Mouse (Mus musculus) MEL (cell line): ENCODE data around the gene Gramd1b. TPM values are rescaled to one million over a fixed set of nuclear protein-coding genes. Genes with fewer than 3 reads are reported as not detected.

Source experiments
- DNase-seq: peaks from one replicate; pipeline ENCODE4 v3.0.0; 2011; ENCODE audit warnings: low read depth, low spot score
- H3K27ac ChIP-seq: 2 replicates; pipeline ENCODE4 v1.5.1; 2012; ENCODE audit warnings: low read depth, mild to moderate bottlenecking, control low read depth, low read length, moderate library complexity; ENCODE audit not compliant: control insufficient read depth
- H3K27me3 ChIP-seq, 2 experiments: fragments of 150-350 bp in 1 of 2; sonication (generic) in 1 of 2; 2 replicates each; pipeline ENCODE4 v1.6.1; 2012; ENCODE audit warnings: low read length in 2 of 2, mild to moderate bottlenecking in 2 of 2, improper control_type of control experiment in 1 of 2, moderate library complexity in 1 of 2; ENCODE audit not compliant: insufficient read depth in 2 of 2, control insufficient read depth in 1 of 2
- H3K36me3 ChIP-seq, 2 experiments: 2 replicates each; pipeline ENCODE4 v1.6.1; 2012 to 2014; ENCODE audit warnings: low read length in 2 of 2, improper control_type of control experiment in 1 of 2, inconsistent platforms in 1 of 2, mild to moderate bottlenecking in 1 of 2; ENCODE audit not compliant: insufficient read depth in 2 of 2, control insufficient read depth in 1 of 2
- H3K4me1 ChIP-seq, 2 experiments: fragments of 150-350 bp in 1 of 2; sonication (generic) in 1 of 2; 2 replicates each; pipeline ENCODE4 v1.6.1; 2012; ENCODE audit warnings: low read length in 2 of 2, improper control_type of control experiment in 1 of 2, mild to moderate bottlenecking in 1 of 2; ENCODE audit not compliant: insufficient read depth in 2 of 2, control insufficient read depth in 1 of 2
- H3K4me3 ChIP-seq, 2 experiments: fragments of 150-350 bp in 1 of 2; sonication (generic) in 1 of 2; 2 replicates each; pipeline ENCODE4 v1.5.1; 2012; ENCODE audit warnings: low read depth in 2 of 2, low read length in 2 of 2, mild to moderate bottlenecking in 2 of 2, moderate library complexity in 2 of 2, control low read depth in 1 of 2, improper control_type of control experiment in 1 of 2; ENCODE audit not compliant: control insufficient read depth in 1 of 2, insufficient read depth in 1 of 2
- H3K79me2 ChIP-seq: 2 replicates; pipeline ENCODE4 v1.6.1; 2012; ENCODE audit warnings: mild to moderate bottlenecking, low read length, moderate library complexity; ENCODE audit not compliant: control insufficient read depth, poor library complexity, insufficient read depth
- H3K9ac ChIP-seq: 2 replicates; pipeline ENCODE4 v1.6.1; 2012; ENCODE audit warnings: low read depth, mild to moderate bottlenecking, control low read depth, low read length, moderate library complexity; ENCODE audit not compliant: control insufficient read depth, poor library complexity, severe bottlenecking
- H3K9me3 ChIP-seq: fragments of 150-350 bp; sonication (generic); replicated peaks from 2 replicates; pipeline ENCODE4 v1.6.1; 2012; ENCODE audit warnings: mild to moderate bottlenecking, low read length, improper control_type of control experiment, moderate library complexity; ENCODE audit not compliant: insufficient read depth
- CHD1 ChIP-seq: IDR thresholded peaks from 2 replicates; pipeline ENCODE4 v1.6.1; 2012; ENCODE audit warnings: low read depth, mild to moderate bottlenecking, inconsistent platforms, low read length, improper control_type of control experiment
- CHD2 ChIP-seq: IDR thresholded peaks from 2 replicates; pipeline ENCODE4 v1.6.1; 2011; ENCODE audit warnings: low read length, improper control_type of control experiment
- ELF1 ChIP-seq: IDR thresholded peaks from 2 replicates; pipeline ENCODE4 v1.6.1; 2014; ENCODE audit warnings: low read depth, mild to moderate bottlenecking, inconsistent platforms, low read length, improper control_type of control experiment, moderate library complexity
- EP300 ChIP-seq, 2 experiments: IDR thresholded peaks; 2 replicates each; pipeline ENCODE4 v1.6.1; 2011; ENCODE audit warnings: improper control_type of control experiment in 2 of 2, low read length in 2 of 2, low read depth in 1 of 2, mild to moderate bottlenecking in 1 of 2
- ETS1 ChIP-seq: IDR thresholded peaks from 2 replicates; pipeline ENCODE4 v1.6.1; 2012; ENCODE audit warnings: low read depth, mild to moderate bottlenecking, inconsistent platforms, low read length, improper control_type of control experiment, moderate library complexity
- GATA1 ChIP-seq: IDR thresholded peaks from 2 replicates; pipeline ENCODE4 v1.6.1; 2011; ENCODE audit warnings: low read depth, low read length, improper control_type of control experiment
- JUND ChIP-seq: IDR thresholded peaks from 2 replicates; pipeline ENCODE4 v1.6.1; 2011; ENCODE audit warnings: low read depth, mild to moderate bottlenecking, improper control_type of control experiment, low read length
- KAT2A ChIP-seq: conservative IDR thresholded peaks from 2 replicates; pipeline ENCODE4 v1.6.1; 2012; ENCODE audit warnings: low read depth, low read length, improper control_type of control experiment, inconsistent platforms
- MAFK ChIP-seq: IDR thresholded peaks from 2 replicates; pipeline ENCODE4 v1.6.1; 2011; ENCODE audit warnings: low read depth, mild to moderate bottlenecking, low read length, improper control_type of control experiment, borderline replicate concordance
- MAZ ChIP-seq: IDR thresholded peaks from 2 replicates; pipeline ENCODE4 v1.6.1; 2012; ENCODE audit warnings: low read depth, mild to moderate bottlenecking, inconsistent platforms, low read length, improper control_type of control experiment
- MEF2A ChIP-seq: IDR thresholded peaks from 2 replicates; pipeline ENCODE4 v1.6.1; 2014; ENCODE audit warnings: low read depth, mild to moderate bottlenecking, inconsistent platforms, low read length, improper control_type of control experiment; ENCODE audit not compliant: poor library complexity, insufficient replicate concordance, severe bottlenecking; ENCODE audit errors: extremely low read depth
- NELFE ChIP-seq: IDR thresholded peaks from 2 replicates; pipeline ENCODE4 v1.6.1; 2011; ENCODE audit warnings: low read depth, low read length, improper control_type of control experiment
- POLR2A ChIP-seq, 2 experiments: IDR thresholded peaks; 2 replicates each; pipeline ENCODE4 v1.6.1; 2011 to 2012; ENCODE audit warnings: low read length in 2 of 2, mild to moderate bottlenecking in 2 of 2, control low read depth in 1 of 2, improper control_type of control experiment in 1 of 2, low read depth in 1 of 2, moderate library complexity in 1 of 2; ENCODE audit not compliant: control insufficient read depth in 1 of 2, insufficient read depth in 1 of 2, poor library complexity in 1 of 2
- POLR2AphosphoS2 ChIP-seq: IDR thresholded peaks from 2 replicates; pipeline ENCODE4 v1.6.1; 2011; ENCODE audit warnings: low read length, improper control_type of control experiment
- RAD21 ChIP-seq: IDR thresholded peaks from 2 replicates; pipeline ENCODE4 v1.6.1; 2011; ENCODE audit warnings: mild to moderate bottlenecking, low read depth, low read length, improper control_type of control experiment
- TAL1 ChIP-seq: IDR thresholded peaks from 2 replicates; pipeline ENCODE4 v1.6.1; 2012; ENCODE audit warnings: mild to moderate bottlenecking, inconsistent platforms, low read length, moderate library complexity, mixed read lengths
- TBP ChIP-seq: IDR thresholded peaks from 2 replicates; pipeline ENCODE4 v1.8.0; 2011; ENCODE audit warnings: low read depth, low read length, improper control_type of control experiment
- USF2 ChIP-seq, 2 experiments: IDR thresholded peaks; 2 replicates each; pipeline ENCODE4 v1.6.1; 2011 to 2012; ENCODE audit warnings: improper control_type of control experiment in 2 of 2, low read length in 2 of 2, borderline replicate concordance in 1 of 2, inconsistent platforms in 1 of 2, low read depth in 1 of 2, mild to moderate bottlenecking in 1 of 2; ENCODE audit not compliant: insufficient read depth in 1 of 2
- ZC3H11A ChIP-seq: IDR thresholded peaks from 2 replicates; pipeline ENCODE4 v1.6.1; 2012; ENCODE audit warnings: low read depth, mild to moderate bottlenecking, inconsistent platforms, low read length, improper control_type of control experiment
- ZMIZ1 ChIP-seq: IDR thresholded peaks from 2 replicates; pipeline ENCODE4 v1.6.1; 2012; ENCODE audit warnings: low read depth, mild to moderate bottlenecking, inconsistent platforms, low read length, improper control_type of control experiment, moderate library complexity
- ZNF384 ChIP-seq: IDR thresholded peaks from 2 replicates; pipeline ENCODE4 v1.6.1; 2012; ENCODE audit warnings: low read depth, mild to moderate bottlenecking, inconsistent platforms, low read length, improper control_type of control experiment
- polyA plus RNA-seq, 2 experiments: library from polyadenylated mRNA; stranded (reverse) in 1 of 2; unstranded in 1 of 2; fragments of >175 nt in 1 of 2; fragments of >200 nt in 1 of 2; gene quantifications; 2 replicates each; pipeline versions ENCODE4 v1.2.1 to v1.2.4; 2012; ENCODE audit warnings: low replicate concordance in 2 of 2, low read depth in 1 of 2; ENCODE audit not compliant: insufficient read length in 2 of 2, insufficient read depth in 1 of 2, missing spikeins in 1 of 2
- total RNA-seq: library from RNA; depleted of rRNA; stranded (reverse); fragments of 300-350 nt; gene quantifications from 2 replicates; pipeline ENCODE4 v1.2.3, GENCODE M21; 2012

Gramd1b gene
- total and polyA plus RNA-seq, 3 experiments, result not detected

- H3K9ac ChIP-seq, result no peak overlapping the region
- H3K4me3 ChIP-seq, result no peak overlapping the region
- no peak overlapping the region for H3K27ac ChIP-seq
- H3K27me3 ChIP-seq, result no peaks in the 10 kb centered on the region
- H3K4me1 ChIP-seq, result no peaks in the 10 kb centered on the region
- H3K79me2 ChIP-seq, result no peaks in the 10 kb centered on the region
- no peak for DNase-seq
- TF ChIP-seq POLR2A (IDR thresholded peaks at IDR 0.05; ENCODE audit: control insufficient read depth in 1 of 2, insufficient read depth in 1 of 2, low read depth in 1 of 2, low read length in 2 of 2, poor library complexity in 1 of 2) (no peak), CHD1 (no peak)
- H3K9me3 ChIP-seq, result no peaks in the 10 kb centered on the region
- no peaks in the 10 kb centered on the region for H3K36me3 ChIP-seq
These were observed 10.1 kb downstream of the Gramd1b start for GRCm38 (mm10) chr9:40521097-40521496.

GRCm38 (mm10) chr9:40519294-40519693 lies 11.9 kb downstream of the Gramd1b start:
- Histone ChIP-seq H3K27ac (no peak overlapping the region), H3K79me2 (no peaks in the 10 kb centered on the region), H3K9ac (no peak overlapping the region), H3K27me3 (no peaks in the 10 kb centered on the region), H3K4me1 (no peaks in the 10 kb centered on the region), H3K9me3 (no peaks in the 10 kb centered on the region), H3K4me3 (no peak overlapping the region), H3K36me3 (no peaks in the 10 kb centered on the region)
- TF ChIP-seq USF2 (IDR thresholded peaks at IDR 0.05; ENCODE audit: borderline replicate concordance in 1 of 2, insufficient read depth in 1 of 2, low read depth in 1 of 2, low read length in 2 of 2), result no peak
- TF ChIP-seq MAFK, result no peak
- no peak for TF ChIP-seq ETS1
- no peak for TF ChIP-seq GATA1
- TF ChIP-seq POLR2AphosphoS2, result no peak
- TF ChIP-seq ZMIZ1, result no peak
- DNase-seq, result no peak

GRCm38 (mm10) chr9:40511970-40512369 lies 19.2 kb downstream of the Gramd1b start:
- H3K4me3 ChIP-seq, result no peak overlapping the region
- H3K27ac ChIP-seq, result no peak overlapping the region
- no peak overlapping the region for H3K9ac ChIP-seq
- H3K36me3 ChIP-seq, result no peaks in the 10 kb centered on the region
- H3K9me3 ChIP-seq, result no peaks in the 10 kb centered on the region
- no peaks in the 10 kb centered on the region for H3K27me3 ChIP-seq
- H3K79me2 ChIP-seq, result no peaks in the 10 kb centered on the region
- TF ChIP-seq EP300 (IDR thresholded peaks at IDR 0.05; ENCODE audit: low read depth in 1 of 2, low read length in 2 of 2) (no peak), MEF2A (no peak), ELF1 (no peak), ZNF384 (no peak), GATA1 (no peak), MAZ (no peak), TAL1 (no peak), ZC3H11A (no peak), KAT2A (no peak), CHD2 (no peak), JUND (no peak), RAD21 (no peak), NELFE (no peak), TBP (no peak)
- H3K4me1 ChIP-seq, result no peaks in the 10 kb centered on the region
- no peak for DNase-seq
